Mouse (Mus musculus) megakaryocyte progenitor cell, adult 5-6 weeks (primary cell): ENCODE measurements around the gene Pias3. TPM values are rescaled to one million over a fixed set of nuclear protein-coding genes. Genes with fewer than 3 reads are reported as not detected.
"Not testable (repeated sequence)": the region's sequence is repeated elsewhere in the genome, so short reads cannot be mapped to it uniquely, and the experiment has no call there.

Source experiments
- ATAC-seq: replicated peaks from 2 replicates; pipeline ENCODE4 v1.8.0; 2016; ENCODE audit warnings: mild to moderate bottlenecking, moderate TSS enrichment, inconsistent platforms; ENCODE audit not compliant: poor library complexity
- total RNA-seq, 2 experiments: library from RNA; stranded (forward) in 1 of 2; stranded (reverse) in 1 of 2; fragments of 157-497, 149-512 nt in 1 of 2; fragments of 200-1000 nt in 1 of 2; gene quantifications; 2 replicates each; pipeline versions ENCODE4 v1.2.3 to v1.2.4; 2015 to 2017

The Pias3 gene
- 4.0 and 8.1 TPM in 2 replicates for total RNA-seq (2015)
- total RNA-seq (2017), result 2.6 and 6.7 TPM in 2 replicates

GRCm38 (mm10) chr3:96696198-96696765 lies at the start of gene Pias3:
Pias3 (plus strand) TSS chr3:96696384.
- ATAC-seq, result peak; percentile 84

- no peak for ATAC-seq
Observed at GRCm38 (mm10) chr3:96647365-96647764, 48.8 kb upstream of the Pias3 start.

GRCm38 (mm10) chr3:96660901-96661300 lies 35.3 kb upstream of the Pias3 start:
- ATAC-seq, result 0 out of 2 replicates have a peak, but pooled peaks have one; percentile 18

GRCm38 (mm10) chr3:96662731-96663316 lies 33.4 kb upstream of the Pias3 start:
- no peak for ATAC-seq

DNA sequence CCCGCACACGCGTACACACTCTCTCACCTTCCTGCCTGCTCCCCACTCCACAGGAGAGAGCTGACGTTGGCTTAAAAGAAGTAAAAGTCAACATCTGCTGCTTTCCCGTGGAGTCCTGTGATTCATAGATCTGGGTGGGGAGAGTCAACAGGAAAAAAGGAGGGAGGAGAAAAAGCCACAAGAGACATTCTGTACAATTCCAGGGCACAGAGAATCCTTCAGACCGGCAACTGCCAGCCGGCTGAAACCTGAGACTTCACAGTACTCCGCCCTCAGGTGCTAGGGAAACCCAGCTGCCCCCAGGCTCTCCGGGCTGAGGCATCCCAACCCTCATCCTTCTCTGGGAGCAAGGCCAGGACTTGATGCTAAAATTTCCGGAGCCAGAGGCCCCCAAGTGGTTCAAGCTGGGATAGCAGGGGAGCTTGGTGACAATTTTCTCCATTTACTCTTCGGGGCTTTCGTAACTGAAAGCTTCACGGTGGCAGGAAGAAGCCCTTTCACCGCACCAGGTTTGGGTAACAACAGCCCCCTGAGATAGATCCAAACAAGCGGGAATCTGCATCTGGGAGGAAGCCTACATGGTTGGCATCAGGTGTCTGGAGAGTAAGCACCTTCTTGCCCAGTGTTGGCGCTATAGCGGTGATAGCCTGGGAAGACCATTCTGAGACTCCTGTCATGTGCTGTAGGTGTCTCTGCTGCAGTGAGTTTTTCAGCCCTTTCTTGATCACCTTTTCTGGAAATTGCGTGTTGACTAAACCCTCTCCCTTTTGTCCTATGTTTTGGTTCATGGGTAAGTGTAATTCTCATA lies 32.5 kb upstream of the Pias3 start:
- ATAC-seq, result peak; percentile 81

DNA sequence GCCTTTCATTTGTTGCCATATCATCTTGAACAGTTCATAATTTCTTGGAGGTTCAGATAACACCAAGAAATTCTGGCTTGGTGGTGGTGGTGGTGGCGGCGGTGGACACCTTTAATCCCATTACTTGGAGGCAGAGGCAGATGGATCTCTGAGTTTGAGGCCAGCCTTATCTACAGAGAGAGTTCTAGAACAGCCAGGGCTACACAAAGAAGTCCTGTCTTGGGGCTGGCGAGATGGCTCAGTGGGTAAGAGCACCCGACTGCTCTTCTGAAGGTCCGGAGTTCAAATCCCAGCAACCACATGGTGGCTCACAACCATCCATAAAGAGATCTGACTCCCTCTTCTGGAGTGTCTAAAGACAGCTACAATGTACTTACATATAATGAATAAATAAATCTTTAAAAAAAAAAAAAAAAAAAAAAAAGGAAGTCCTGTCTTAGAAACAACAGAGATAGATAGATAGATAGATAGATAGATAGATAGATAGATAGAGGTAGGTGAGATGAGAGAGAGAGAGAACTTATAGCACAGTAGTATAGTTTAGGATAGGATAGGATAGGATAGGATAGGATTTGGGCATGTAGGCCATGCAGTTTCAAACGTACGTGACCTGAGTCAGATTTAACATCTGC lies 30.3 kb upstream of the Pias3 start:
- not testable (repeated sequence) for ATAC-seq

DNA sequence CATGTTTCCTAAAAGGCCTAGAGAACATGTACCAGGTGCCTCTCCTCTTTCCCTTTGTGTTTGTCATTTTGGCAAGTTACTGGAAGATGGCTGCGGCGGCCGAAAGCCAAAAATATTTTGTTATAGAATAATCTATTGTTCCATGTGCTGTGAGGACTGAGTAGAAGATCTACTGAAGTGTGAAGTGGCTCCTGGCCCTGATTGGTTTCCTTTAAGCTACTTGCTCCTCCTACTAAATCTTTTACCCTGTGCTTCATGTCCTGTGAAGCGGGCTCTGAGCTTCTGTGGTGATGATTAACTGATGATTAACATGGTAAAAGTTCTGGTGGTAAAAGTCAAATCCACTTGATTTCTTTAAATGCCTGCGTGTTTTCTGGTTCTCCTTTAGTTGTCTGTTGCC lies 29.3 kb upstream of the Pias3 start:
- ATAC-seq, result no peak

- ATAC-seq, result peak; percentile 47; the same call in 1 of the 2 replicates
Observed at GRCm38 (mm10) chr3:96667316-96667715, 28.9 kb upstream of the Pias3 start.

- no peak for ATAC-seq
Observed at GRCm38 (mm10) chr3:96668424-96669067, 27.6 kb upstream of the Pias3 start.

DNA sequence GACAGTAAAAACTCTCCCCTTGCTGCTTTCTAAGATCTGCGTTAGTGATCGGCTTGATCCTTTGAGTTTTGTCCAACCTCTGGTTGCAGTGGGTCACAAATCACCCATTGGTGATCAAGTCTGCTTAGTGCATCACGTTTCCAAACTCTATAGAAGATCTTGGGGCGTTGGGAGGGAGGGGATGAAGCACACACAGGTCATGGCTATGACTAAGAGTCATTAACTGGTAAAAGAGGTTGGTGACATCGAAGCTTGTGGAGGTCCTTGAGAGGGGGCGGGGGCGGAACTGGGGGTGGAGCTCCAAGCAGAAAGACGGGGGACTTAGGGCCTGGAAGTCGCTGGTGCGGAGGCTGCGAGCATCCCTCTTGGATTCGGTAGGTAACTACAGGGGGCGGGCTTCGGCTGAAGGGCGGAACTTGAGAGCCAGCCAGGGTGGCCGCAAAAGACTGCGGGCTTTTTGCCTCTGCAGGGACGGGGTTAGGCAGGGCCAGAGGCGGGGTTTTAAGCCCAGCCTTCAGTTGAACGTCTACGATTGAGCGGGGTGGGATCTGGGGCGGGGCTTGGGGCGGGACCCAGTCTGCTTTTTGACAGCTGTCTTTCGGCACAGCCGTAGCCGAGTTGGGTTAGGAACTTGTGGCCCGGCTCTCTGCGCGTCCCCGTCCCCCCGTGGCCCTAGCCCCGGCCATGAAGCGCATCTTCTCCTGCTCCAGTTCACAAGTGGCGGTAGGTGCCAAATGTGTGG lies 26.3 kb upstream of the Pias3 start, which contains the start of gene Ankrd35:
Ankrd35 (plus strand) TSS at position 405 of the 742 bp plus-strand sequence.
- ATAC-seq, result peak; percentile 96

DNA sequence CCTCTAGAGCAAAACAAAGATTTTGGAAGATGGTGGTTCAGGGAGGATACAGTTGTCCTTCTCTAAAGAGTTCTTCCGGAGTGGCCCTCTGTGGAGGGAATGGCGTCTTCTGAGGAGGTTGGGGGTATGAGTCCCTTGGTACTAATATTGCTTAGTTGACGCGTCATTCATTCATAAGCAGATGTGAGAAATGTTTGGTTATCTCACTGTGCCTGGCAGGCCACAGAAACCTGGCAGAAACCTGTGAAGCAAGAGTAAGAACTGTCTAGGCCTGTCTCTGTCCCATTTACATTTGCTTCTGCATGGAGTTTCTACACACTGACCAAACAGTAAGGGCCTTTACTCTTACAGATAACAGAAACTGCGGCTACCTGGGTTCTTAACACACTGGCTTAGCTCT lies 24.7 kb upstream of the Pias3 start:
- ATAC-seq, result no peak

GRCm38 (mm10) chr3:96673514-96673913 lies 22.7 kb upstream of the Pias3 start:
- ATAC-seq, result no peak

GRCm38 (mm10) chr3:96674442-96674841 lies 21.7 kb upstream of the Pias3 start:
- ATAC-seq, result no peak

- peak; percentile 54; the same call in 1 of the 2 replicates for ATAC-seq
Observed at GRCm38 (mm10) chr3:96675171-96675570, 21.0 kb upstream of the Pias3 start.

DNA sequence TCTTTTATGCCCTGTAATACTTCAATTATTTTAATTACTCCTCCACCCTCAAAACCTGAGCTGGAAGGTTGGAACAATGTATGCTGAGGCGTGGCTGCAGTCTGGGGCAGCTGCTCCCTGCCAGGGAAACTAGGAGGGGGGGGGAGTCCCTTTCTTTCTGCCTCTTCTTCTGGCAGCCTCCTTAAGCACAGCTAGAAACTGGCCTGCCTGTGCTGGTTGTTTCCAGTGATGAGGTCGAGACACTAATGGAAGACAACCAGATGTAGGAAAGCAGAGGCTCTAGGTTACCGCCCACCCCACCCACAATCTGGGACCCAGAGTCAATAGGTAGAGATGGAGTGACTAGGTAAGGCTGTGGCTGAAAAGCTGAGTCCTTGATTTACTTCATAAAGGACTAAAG lies 20.5 kb upstream of the Pias3 start:
- ATAC-seq, result no peak

DNA sequence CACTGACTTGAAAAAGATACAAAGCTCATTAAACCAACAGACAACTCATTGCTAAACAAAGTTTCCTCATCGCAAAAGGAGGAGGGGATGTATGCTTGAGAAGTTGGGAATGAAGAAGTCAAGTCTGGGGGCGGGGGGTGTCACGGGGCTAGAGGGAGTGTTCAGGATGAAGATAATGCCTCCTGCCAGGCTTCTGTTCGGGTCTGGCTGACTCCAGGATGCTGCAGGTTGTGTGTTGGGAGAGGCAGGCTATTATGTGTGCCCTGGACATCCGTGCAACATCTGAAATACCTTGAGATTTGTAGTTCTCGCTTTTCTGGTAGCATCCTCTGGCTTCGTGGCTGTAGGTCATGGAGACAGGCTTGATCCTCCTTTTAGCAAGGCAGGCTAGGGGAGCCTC lies 17.7 kb upstream of the Pias3 start:
- ATAC-seq, result no peak

GRCm38 (mm10) chr3:96679159-96679674 lies 17.0 kb upstream of the Pias3 start:
- ATAC-seq, result peak; percentile 45; the same call in 1 of the 2 replicates

GRCm38 (mm10) chr3:96680269-96680956 lies 15.8 kb upstream of the Pias3 start:
- peak; percentile 36; the same call in 1 of the 2 replicates for ATAC-seq

GRCm38 (mm10) chr3:96683496-96683895 lies 12.7 kb upstream of the Pias3 start:
- ATAC-seq, result no peak
